Comparison of ENCODE assay signal across 18 mouse cellular contexts in the genomic region with DNA sequence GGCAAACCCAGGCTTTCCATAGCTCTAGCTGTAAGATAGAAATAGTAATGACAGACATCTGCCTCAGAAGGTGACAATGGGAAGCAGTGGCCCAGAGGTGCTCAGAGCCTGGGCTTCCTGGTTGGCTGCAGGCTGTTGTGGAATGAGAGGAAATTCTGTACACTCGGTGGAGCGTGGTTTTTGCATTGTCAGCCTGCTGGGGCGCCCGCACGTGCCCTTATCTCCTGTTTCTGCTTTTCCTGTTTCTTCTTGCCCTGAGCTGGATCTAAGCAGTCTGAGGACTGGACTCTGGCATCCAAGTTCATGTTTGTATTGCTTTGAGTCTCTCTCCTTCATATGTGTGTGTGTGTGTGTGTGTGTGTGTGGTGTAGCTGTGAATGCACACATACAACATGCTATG. TPM values are rescaled to one million over a fixed set of nuclear protein-coding genes. Genes with fewer than 3 reads are reported as not detected.
A peak's percentile ranks its signal among the peaks of the same experiment; 100 is the strongest.
DNase-seq lines count a peak whose midpoint lies in the region; ATAC-seq lines count a peak whose summit lies in the region.
"Had no signal": no experiment of that assay in that cellular context is flagged by ENCODE, and none has a peak within 500 bp of the region (broad histone marks: within the 10 kb centered on the region; RNA-seq: fewer than 3 reads in every experiment).

No protein-coding gene starts in this region.

- peak; percentile 9 to 33 for DNase-seq in urinary bladder, postnatal 36 days (ENCODE audit: low spot score in 2 of 2)
- DNase-seq in urinary bladder, adult 18-20 months (ENCODE audit: low spot score in 2 of 2), result no peak
- DNase-seq in kidney, adult 18-20 months, result peak; percentile 78
- no peak for DNase-seq in gastrocnemius, adult 18-20 months (ENCODE audit: low spot score)
- DNase-seq in left cerebral cortex, postnatal 4 days, result no peak
- DNase-seq: adrenal gland, postnatal 25 days; cerebellum, adult 2 months; right cerebral cortex, postnatal 4 days had no signal

- H3K36me3 ChIP-seq in liver, embryonic 12.5 days, result no peaks in the 10 kb centered on the region
- H3K36me3 ChIP-seq: forebrain, embryonic 12.5 days; G1E; limb, embryonic 12.5 days; midbrain, embryonic 15.5 days; neural tube, embryonic 15.5 days had no signal

- peak; percentile 67 for ATAC-seq in liver, embryonic 12.5 days
- ATAC-seq in erythroblast, adult 5-6 weeks (replicated peaks; ENCODE audit: low FRiP score, poor library complexity, severe bottlenecking), result no peak
- ATAC-seq: midbrain, embryonic 15.5 days had no signal

- 11% methylated on average over 5 of the region's 5 CpGs for WGBS in liver, embryonic 12.5 days (ENCODE audit: insufficient replicate concordance)

- H3K9ac ChIP-seq in liver, embryonic 12.5 days, result peak overlapping the region; percentile 3
- H3K9ac ChIP-seq: forebrain, embryonic 12.5 days; limb, embryonic 12.5 days; midbrain, embryonic 15.5 days; neural tube, embryonic 15.5 days had no signal

- intact Hi-C loops in left cerebral cortex, postnatal 4 days (cut with DNase I), result no loop called here

- H3K27ac ChIP-seq in liver, embryonic 12.5 days, result peak overlapping the region; percentile 30
- H3K27ac ChIP-seq: forebrain, embryonic 12.5 days; layer of hippocampus, adult 2 months; limb, embryonic 12.5 days; midbrain, embryonic 15.5 days; neural tube, embryonic 15.5 days had no signal

- no peaks in the 10 kb centered on the region for H3K9me3 ChIP-seq in liver, embryonic 12.5 days (replicated peaks)
- H3K9me3 ChIP-seq: forebrain, embryonic 12.5 days; limb, embryonic 12.5 days; midbrain, embryonic 15.5 days; neural tube, embryonic 15.5 days had no signal

- peaks cover 42% of the 10 kb centered on the region for H3K4me1 ChIP-seq in liver, embryonic 12.5 days

- H3K4me2 ChIP-seq in liver, embryonic 12.5 days, result no peak overlapping the region
- H3K4me2 ChIP-seq: forebrain, embryonic 12.5 days; limb, embryonic 12.5 days; midbrain, embryonic 15.5 days; neural tube, embryonic 15.5 days had no signal

- no peaks in the 10 kb centered on the region for H3K27me3 ChIP-seq in liver, embryonic 12.5 days (replicated peaks)
- H3K27me3 ChIP-seq: limb, embryonic 12.5 days; midbrain, embryonic 15.5 days had no signal

- H3K4me3 ChIP-seq in liver, embryonic 12.5 days, result no peak overlapping the region
- H3K4me3 ChIP-seq: forebrain, embryonic 12.5 days; layer of hippocampus, adult 2 months; limb, embryonic 12.5 days; midbrain, embryonic 15.5 days; neural tube, embryonic 15.5 days had no signal

RNA-seq across cellular contexts. Expression of a gene that starts 24.3 kb away (rescaled TPM):
- 14.3 TPM in 2 replicates for polyA plus RNA-seq in liver, embryonic 12.5 days (2016; fragmentation: Nextera tagmentation; extraction: Ambion mirVana)
- total RNA-seq in erythroblast, adult 5-6 weeks (2015; ENCODE audit: low replicate concordance), result 0.77 TPM in 1 of 2 replicates, not detected in the other
- total RNA-seq in erythroblast, adult 5-6 weeks (2017; ENCODE audit: low replicate concordance), result 0.09 TPM in 1 of 2 replicates, not detected in the other
- total RNA-seq in gastrocnemius, adult 18-20 months (2021), result 10 to 100 TPM; 39.7 to 43.7 TPM
- total RNA-seq in left cerebral cortex, postnatal 4 days (2021), result 1 to 10 TPM; 4.9 to 5.6 TPM
- polyA plus RNA-seq: G1E had no signal

RNA-seq across cellular contexts. Expression of a gene that starts 28.0 kb away (rescaled TPM):
- polyA plus RNA-seq in liver, embryonic 12.5 days (2016; fragmentation: Nextera tagmentation; extraction: Ambion mirVana), result not detected in 2 replicates
- total RNA-seq in erythroblast, adult 5-6 weeks (2015; ENCODE audit: low replicate concordance), result not detected in 2 replicates
- total RNA-seq in erythroblast, adult 5-6 weeks (2017; ENCODE audit: low replicate concordance), result not detected in 2 replicates
- not detected for total RNA-seq in gastrocnemius, adult 18-20 months (2021)
- total RNA-seq in left cerebral cortex, postnatal 4 days (2021), result not detected
- total RNA-seq: adrenal gland, postnatal 25 days; layer of hippocampus, adult 2 months had no signal
- polyA plus RNA-seq: forebrain, embryonic 12.5 days; G1E; heart, embryonic 14.5 days; limb, embryonic 12.5 days; midbrain, embryonic 15.5 days; neural tube, embryonic 15.5 days; testis, adult 2 months had no signal

RNA-seq across cellular contexts. Expression of a gene that starts 30.9 kb away (rescaled TPM):
- polyA plus RNA-seq in liver, embryonic 12.5 days (2016; fragmentation: Nextera tagmentation; extraction: Ambion mirVana), result not detected in 2 replicates
- total RNA-seq in erythroblast, adult 5-6 weeks (2015; ENCODE audit: low replicate concordance), result not detected in 2 replicates
- total RNA-seq in erythroblast, adult 5-6 weeks (2017; ENCODE audit: low replicate concordance), result not detected in 2 replicates
- not detected for total RNA-seq in gastrocnemius, adult 18-20 months (2021)
- 10 to 100 TPM; 12.5 to 14.7 TPM for total RNA-seq in left cerebral cortex, postnatal 4 days (2021)
- total RNA-seq: adrenal gland, postnatal 25 days had no signal
- polyA plus RNA-seq: G1E; heart, embryonic 14.5 days had no signal

Comparison
In these comparisons a context has a peak if more than half of its experiments do, and no peak if none do; other contexts are left out.
1. DNase-seq: peak in urinary bladder, postnatal 36 days (2 of 2) and kidney, adult 18-20 months (single experiment); none in urinary bladder, adult 18-20 months (0 of 2), gastrocnemius, adult 18-20 months (single experiment) and left cerebral cortex, postnatal 4 days (single experiment).
2. RNA of a gene that starts 24.3 kb away (total RNA-seq): 39.7 to 43.7 TPM in gastrocnemius, adult 18-20 months; 4.9 to 5.6 TPM in left cerebral cortex, postnatal 4 days and 0.09 to 0.77 TPM in erythroblast, adult 5-6 weeks; every median in the first group is over 4 times any median in the second.
3. RNA of a gene that starts 30.9 kb away (total RNA-seq): 12.5 to 14.7 TPM in left cerebral cortex, postnatal 4 days; not detected in gastrocnemius, adult 18-20 months and not detected in erythroblast, adult 5-6 weeks; every median in the first group is over 10 times any median in the second.